Mouse (Mus musculus) stomach, postnatal 0 days (tissue): Measurements from ENCODE around the gene Wwox. TPM values are rescaled to one million over a fixed set of nuclear protein-coding genes. Genes with fewer than 3 reads are reported as not detected.

Experiments
- ATAC-seq: fragments of 200-750 bp; cut with Nextera tagmentation; 2 replicates; pipeline ENCODE4 v1.8.0; 2017; ENCODE audit not compliant: low FRiP score, low TSS enrichment
- DNase-seq: peaks from one replicate; pipeline ENCODE4 v3.0.0-alpha.2; 2016; ENCODE audit warnings: low spot score
- H3K27ac ChIP-seq: fragments of 300-500 bp; sonication (generic); replicated peaks from 2 replicates; pipeline ENCODE4 v1.5.1; 2014; ENCODE audit warnings: mild to moderate bottlenecking, control low read depth
- H3K27me3 ChIP-seq: fragments of 300-500 bp; sonication (generic); 2 replicates; pipeline ENCODE4 v1.6.1; 2014; ENCODE audit warnings: low read length; ENCODE audit not compliant: control insufficient read depth, insufficient read depth
- H3K36me3 ChIP-seq: fragments of 300-500 bp; sonication (generic); 2 replicates; pipeline ENCODE4 v1.6.1; 2014; ENCODE audit warnings: low read length, mixed read lengths; ENCODE audit not compliant: control insufficient read depth, insufficient read depth
- H3K4me1 ChIP-seq: fragments of 300-500 bp; sonication (generic); replicated peaks from 2 replicates; pipeline ENCODE4 v1.6.1; 2014; ENCODE audit warnings: antibody characterized with exemption; ENCODE audit not compliant: control insufficient read depth, insufficient read depth
- H3K4me2 ChIP-seq: fragments of 300-500 bp; sonication (generic); replicated peaks from 2 replicates; pipeline ENCODE4 v1.6.1; 2014; ENCODE audit warnings: low read depth, mild to moderate bottlenecking, control low read depth, moderate library complexity
- H3K4me3 ChIP-seq: fragments of 300-500 bp; sonication (generic); 2 replicates; pipeline ENCODE4 v1.5.1; 2014; ENCODE audit warnings: low read depth, low read length, control low read depth
- H3K9ac ChIP-seq: fragments of 300-500 bp; sonication (generic); 2 replicates; pipeline ENCODE4 v1.6.1; 2014; ENCODE audit warnings: mild to moderate bottlenecking, low read length, control low read depth, mixed read lengths
- H3K9me3 ChIP-seq: fragments of 300-500 bp; sonication (generic); 2 replicates; pipeline ENCODE4 v1.6.1; 2016; ENCODE audit warnings: low read length; ENCODE audit not compliant: control insufficient read depth
- CTCF ChIP-seq: IDR thresholded peaks from 2 replicates; pipeline ENCODE4 v1.5.1; 2016; ENCODE audit warnings: antibody characterized with exemption, low read depth, mild to moderate bottlenecking, moderate library complexity
- EP300 ChIP-seq: optimal IDR thresholded peaks from 2 replicates; pipeline ENCODE3; 2016; ENCODE audit warnings: antibody characterized with exemption
- WGBS: fragments of 180-500 bp; shearing (Covaris S2); extraction: QIAGEN DNeasy Blood & Tissue Kit; methylation state at CpG from one replicate; pipeline ENCODE4 v1.1.7; 2014; 5-methylcytosine and 5-hydroxymethylcytosine counted together
- polyA plus RNA-seq: library from polyadenylated mRNA; unstranded; fragments of >200 nt; fragmentation: Nextera tagmentation; extraction: Ambion mirVana; gene quantifications from 2 replicates; pipeline ENCODE4 v1.2.1, GENCODE M21; 2015

The Wwox gene
- polyA plus RNA-seq, 1 experiment from 2014 or later, result 9.2 TPM

DNA sequence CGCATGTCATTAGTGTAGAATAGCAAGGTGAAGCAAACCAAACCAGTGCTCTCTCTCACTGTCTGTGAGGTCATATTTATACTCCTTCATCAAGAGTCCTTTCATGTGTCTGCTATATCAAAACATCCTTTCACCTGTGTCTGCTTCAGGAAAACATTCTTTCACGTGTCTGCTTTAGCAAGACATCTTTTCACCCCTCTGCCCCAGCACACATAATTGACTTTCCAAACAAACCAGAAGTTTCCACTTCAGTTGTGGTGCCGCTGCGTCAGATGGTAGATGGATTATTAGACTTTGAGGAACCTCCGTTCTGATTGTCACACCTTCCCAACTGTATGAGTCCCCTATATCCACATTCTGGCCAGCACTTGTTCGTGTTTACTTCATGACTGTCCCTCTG is 429.9 kb downstream of the Wwox start:
- Histone ChIP-seq H3K9ac (no peak overlapping the region), H3K4me3 (no peak overlapping the region), H3K36me3 (no peaks in the 10 kb centered on the region), H3K4me1 (no peaks in the 10 kb centered on the region), H3K27ac (no peak overlapping the region), H3K27me3 (no peaks in the 10 kb centered on the region), H3K4me2 (no peak overlapping the region), H3K9me3 (no peaks in the 10 kb centered on the region)
- WGBS, result 87% methylated on average over 6 of the region's 6 CpGs
- no peak for TF ChIP-seq EP300
- TF ChIP-seq CTCF, result no peak
- DNase-seq (no peak), ATAC-seq (no peak)

- H3K27ac ChIP-seq, result no peak overlapping the region
- no peaks in the 10 kb centered on the region for H3K36me3 ChIP-seq
- no peak for ATAC-seq
- H3K9me3 ChIP-seq, result no peaks in the 10 kb centered on the region
- no peak overlapping the region for H3K9ac ChIP-seq
- no peak for DNase-seq
- H3K4me2 ChIP-seq, result no peak overlapping the region
- TF ChIP-seq CTCF, result no peak
- no peak for TF ChIP-seq EP300
- no peaks in the 10 kb centered on the region for H3K27me3 ChIP-seq
- H3K4me3 ChIP-seq, result no peak overlapping the region
- H3K4me1 ChIP-seq, result no peaks in the 10 kb centered on the region
- 91% methylated on average over 8 of the region's 8 CpGs for WGBS
Measured at GRCm38 (mm10) chr8:114870410-114870809, 431.0 kb downstream of the Wwox start.

DNA sequence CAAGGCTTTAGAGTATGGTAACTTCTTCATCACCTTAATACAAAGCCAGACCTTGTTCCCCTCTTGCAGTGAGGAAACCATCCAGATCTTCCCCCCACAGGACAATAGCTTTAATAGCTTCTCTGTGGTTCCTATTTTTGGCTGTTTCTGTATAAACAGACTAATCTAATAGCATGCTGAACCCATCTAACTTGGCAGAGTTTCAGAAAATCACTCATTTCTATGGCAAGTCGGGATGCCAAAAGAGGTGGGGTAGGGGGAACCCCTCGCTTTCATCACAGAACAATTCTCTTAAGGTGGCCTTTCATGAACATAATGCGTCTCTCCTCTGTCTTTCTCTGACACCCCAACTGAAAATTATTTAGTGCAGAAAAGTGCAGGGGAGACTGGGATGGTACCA is 433.0 kb downstream of the Wwox start:
- Histone ChIP-seq H3K4me2 (no peak overlapping the region), H3K27ac (no peak overlapping the region), H3K4me3 (no peak overlapping the region), H3K27me3 (no peaks in the 10 kb centered on the region), H3K4me1 (no peaks in the 10 kb centered on the region), H3K9ac (no peak overlapping the region), H3K9me3 (no peaks in the 10 kb centered on the region), H3K36me3 (no peaks in the 10 kb centered on the region)
- DNase-seq (no peak), ATAC-seq (0 out of 2 replicates have a peak, but pooled peaks have one; percentile 21)
- TF ChIP-seq EP300 (no peak), CTCF (peak; percentile 10; the same call in 1 of the 2 replicates)
- WGBS, result 30% methylated on average over 3 of the region's 3 CpGs

GRCm38 (mm10) chr8:114875161-114875560 is 435.7 kb downstream of the Wwox start:
- Histone ChIP-seq H3K4me3 (no peak overlapping the region), H3K4me1 (no peaks in the 10 kb centered on the region), H3K9ac (no peak overlapping the region), H3K36me3 (no peaks in the 10 kb centered on the region), H3K9me3 (no peaks in the 10 kb centered on the region), H3K4me2 (no peak overlapping the region), H3K27ac (no peak overlapping the region), H3K27me3 (no peaks in the 10 kb centered on the region)
- 88% methylated on average over 5 of the region's 5 CpGs for WGBS
- DNase-seq (no peak), ATAC-seq (no peak)
- TF ChIP-seq CTCF (no peak), EP300 (no peak)

DNA sequence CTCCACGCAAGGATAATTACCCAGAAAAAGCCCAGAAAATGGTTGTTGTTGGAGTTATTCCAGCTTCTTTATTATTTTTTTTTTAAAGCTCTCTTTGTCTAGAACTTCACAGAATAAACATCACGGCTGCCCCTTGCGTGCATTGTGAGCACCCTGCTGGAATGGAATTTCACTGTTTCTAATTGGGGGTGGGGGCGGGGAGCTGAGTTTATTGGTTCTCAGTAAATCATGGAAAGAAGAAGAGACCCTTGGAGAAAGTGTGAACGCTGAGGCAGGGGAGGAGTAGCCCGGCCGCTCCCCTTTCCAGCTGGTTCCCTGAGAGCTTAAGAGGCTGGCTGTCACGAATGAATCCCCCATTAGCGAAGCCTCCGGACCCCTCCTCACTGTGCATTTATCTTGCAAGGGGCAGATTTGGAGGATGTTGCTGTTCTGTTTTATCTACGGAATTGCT is 436.7 kb downstream of the Wwox start:
- H3K9me3 ChIP-seq, result no peaks in the 10 kb centered on the region
- H3K27me3 ChIP-seq, result no peaks in the 10 kb centered on the region
- no peaks in the 10 kb centered on the region for H3K36me3 ChIP-seq
- WGBS, result 23% methylated on average over 11 of the region's 11 CpGs
- no peak for DNase-seq
- TF ChIP-seq CTCF (no peak), EP300 (no peak)
- no peak overlapping the region for H3K27ac ChIP-seq
- H3K4me1 ChIP-seq, result no peaks in the 10 kb centered on the region
- H3K9ac ChIP-seq, result no peak overlapping the region
- no peak for ATAC-seq
- no peak overlapping the region for H3K4me3 ChIP-seq
- peak overlapping the region; percentile 31; the same call in 1 of the 2 replicates for H3K4me2 ChIP-seq

GRCm38 (mm10) chr8:114876696-114877206 is 437.3 kb downstream of the Wwox start:
- H3K27me3 ChIP-seq, result no peaks in the 10 kb centered on the region
- no peak overlapping the region for H3K9ac ChIP-seq
- no peak overlapping the region for H3K4me3 ChIP-seq
- H3K9me3 ChIP-seq, result no peaks in the 10 kb centered on the region
- H3K36me3 ChIP-seq, result no peaks in the 10 kb centered on the region
- H3K4me2 ChIP-seq, result peak overlapping the region; percentile 31; the same call in 1 of the 2 replicates
- H3K4me1 ChIP-seq, result no peaks in the 10 kb centered on the region
- ATAC-seq, result no peak
- no peak overlapping the region for H3K27ac ChIP-seq
- DNase-seq, result no peak
- WGBS, result 41% methylated on average over 9 of the region's 9 CpGs
- TF ChIP-seq EP300, result no peak
- no peak for TF ChIP-seq CTCF
